Mouse (Mus musculus) cerebellum, adult 11-12 months (tissue): ENCODE data around the gene Rps21.
A peak's percentile ranks its signal among the peaks of the same experiment; 100 is the strongest.

Source experiments
- DNase-seq: peaks from one replicate; pipeline ENCODE4 v3.0.0; 2022

Rps21 gene

GRCm38 (mm10) chr2:180257001-180257521 is at the start of gene Rps21:
Gene Rps21 (plus strand): TSS chr2:180257377.
- DNase-seq = peak; percentile 99

GRCm38 (mm10) chr2:180207840-180208239 is 49.3 kb upstream of the Rps21 start:
- no peak for DNase-seq

- no peak for DNase-seq
Measured at GRCm38 (mm10) chr2:180208976-180209375, 48.2 kb upstream of the Rps21 start.

- DNase-seq = no peak
Measured at GRCm38 (mm10) chr2:180212255-180212654, 44.9 kb upstream of the Rps21 start.

- DNase-seq = no peak
Measured at GRCm38 (mm10) chr2:180214352-180214978, 42.7 kb upstream of the Rps21 start.

- no peak for DNase-seq
Measured at GRCm38 (mm10) chr2:180215011-180215461, 42.1 kb upstream of the Rps21 start.

- DNase-seq = no peak
Measured at GRCm38 (mm10) chr2:180215951-180216350, 41.2 kb upstream of the Rps21 start.

- DNase-seq = no peak
Measured at GRCm38 (mm10) chr2:180216921-180217320, 40.3 kb upstream of the Rps21 start.

GRCm38 (mm10) chr2:180217587-180217986 is 39.6 kb upstream of the Rps21 start:
- DNase-seq = peak; percentile 40

- DNase-seq = no peak
Measured at GRCm38 (mm10) chr2:180218241-180218640, 38.9 kb upstream of the Rps21 start.

GRCm38 (mm10) chr2:180218677-180219076 is 38.5 kb upstream of the Rps21 start:
- DNase-seq = no peak

GRCm38 (mm10) chr2:180219145-180219943 is 37.8 kb upstream of the Rps21 start:
- DNase-seq = no peak

GRCm38 (mm10) chr2:180220165-180220564 is 37.0 kb upstream of the Rps21 start:
- no peak for DNase-seq

GRCm38 (mm10) chr2:180221051-180221450 is 36.1 kb upstream of the Rps21 start:
- no peak for DNase-seq

GRCm38 (mm10) chr2:180222250-180222649 is 34.9 kb upstream of the Rps21 start:
- DNase-seq = no peak

GRCm38 (mm10) chr2:180224647-180225043 is 32.5 kb upstream of the Rps21 start:
- DNase-seq = no peak

GRCm38 (mm10) chr2:180225044-180225761 is 32.0 kb upstream of the Rps21 start:
- no peak for DNase-seq

GRCm38 (mm10) chr2:180225762-180226378 is 31.3 kb upstream of the Rps21 start, which contains the start of gene Lama5:
Gene Lama5 (minus strand): TSS chr2:180225859.
- DNase-seq = peak; percentile 39

GRCm38 (mm10) chr2:180227262-180228059 is 29.7 kb upstream of the Rps21 start:
- DNase-seq = no peak

GRCm38 (mm10) chr2:180228060-180228458 is 29.1 kb upstream of the Rps21 start:
- no peak for DNase-seq

GRCm38 (mm10) chr2:180228592-180228991 is 28.6 kb upstream of the Rps21 start:
- no peak for DNase-seq

- DNase-seq = no peak
Measured at GRCm38 (mm10) chr2:180229129-180229528, 28.0 kb upstream of the Rps21 start.
